In the genomic region with DNA sequence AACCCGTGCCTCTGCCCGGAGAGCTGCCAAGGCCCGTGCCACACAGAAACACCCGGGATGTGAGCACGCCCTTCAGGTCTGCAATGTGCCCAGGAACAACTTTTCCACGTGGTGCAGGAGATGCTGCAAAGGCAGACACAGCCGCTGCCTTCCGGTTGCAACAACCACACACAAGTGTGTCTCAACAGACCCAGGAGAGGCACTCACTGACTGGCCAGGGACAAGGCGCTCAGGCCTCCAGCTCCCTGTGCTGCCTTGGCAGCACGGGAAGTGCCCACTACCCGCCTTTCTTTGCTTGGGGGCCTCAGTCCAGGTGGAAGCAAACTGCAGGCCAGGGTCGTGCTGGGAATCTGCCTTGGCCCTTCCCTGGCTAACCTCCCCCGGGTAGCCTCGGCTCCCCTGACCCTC, we compare ENCODE assay signal across 8 mouse cellular contexts. TPM values are rescaled to one million over a fixed set of nuclear protein-coding genes. Genes with fewer than 3 reads are reported as not detected.
A peak's percentile ranks its signal among the peaks of the same experiment; 100 is the strongest.
DNase-seq lines count a peak whose midpoint lies in the region; ATAC-seq and TF ChIP-seq lines count a peak whose summit lies in the region.

No protein-coding gene starts in this region.

- H3K27ac ChIP-seq in heart, embryonic 16.5 days (ENCODE audit: low read length) = peak overlapping the region; percentile 63
- no peak overlapping the region; the same call in 1 of the 2 replicates for H3K27ac ChIP-seq in lung, embryonic 15.5 days
- no peak overlapping the region for H3K27ac ChIP-seq in neural tube, embryonic 14.5 days (ENCODE audit: low read depth, low read length)
- no peak overlapping the region for H3K27ac ChIP-seq in thymus, adult 2 months (ENCODE audit: control insufficient read depth, insufficient read depth, low read length)

- ATAC-seq in heart, embryonic 16.5 days (replicated peaks; ENCODE audit: extremely low read depth, insufficient read depth, low FRiP score) = no peak; the same call in 1 of the 2 replicates
- no peak for ATAC-seq in lung, embryonic 15.5 days (ENCODE audit: borderline replicate concordance, extremely low read depth, low FRiP score, low TSS enrichment)
- ATAC-seq in neural tube, embryonic 14.5 days (ENCODE audit: low read depth) = no peak; the same call in 1 of the 2 replicates

- peak overlapping the region; percentile 85 for H3K4me2 ChIP-seq in heart, embryonic 16.5 days (ENCODE audit: low read depth, low read length)
- peak overlapping the region; percentile 96 for H3K4me2 ChIP-seq in lung, embryonic 15.5 days
- peak overlapping the region; percentile 100 for H3K4me2 ChIP-seq in neural tube, embryonic 14.5 days (ENCODE audit: low read depth, low read length)

- no peak for TF ChIP-seq POLR2A in thymus, adult 2 months (IDR thresholded peaks at IDR 0.05; ENCODE audit: control insufficient read depth, extremely low read depth, insufficient read depth, low read length, poor library complexity)

- DNase-seq in 3134 (ENCODE audit: extremely low read depth, insufficient read length, low spot score) (peak; percentile 66), NIH3T3 (ENCODE audit: low read depth) (peak; percentile 57)
- DNase-seq in embryo, embryonic 11 days = peak; percentile 43
- peak; percentile 28 to 61 for DNase-seq in kidney, postnatal 25 days
- DNase-seq in thymus, adult 2 months = peak; percentile 52

- WGBS in heart, embryonic 16.5 days = under 1% methylated on average over 14 of the region's 14 CpGs
- WGBS in lung, embryonic 15.5 days = 0% methylated on average over 14 of the region's 14 CpGs
- WGBS in neural tube, embryonic 14.5 days = 0% methylated on average over 14 of the region's 14 CpGs
- WGBS in thymus, adult 2 months = under 1% methylated on average over 14 of the region's 14 CpGs

- H3K27me3 ChIP-seq in heart, embryonic 16.5 days (ENCODE audit: control insufficient read depth, insufficient read depth, low read length) = no peaks in the 10 kb centered on the region
- no peaks in the 10 kb centered on the region for H3K27me3 ChIP-seq in lung, embryonic 15.5 days
- no peaks in the 10 kb centered on the region for H3K27me3 ChIP-seq in neural tube, embryonic 14.5 days (ENCODE audit: control insufficient read depth, insufficient read depth, low read length)
- H3K27me3 ChIP-seq in thymus, adult 2 months (ENCODE audit: control insufficient read depth, insufficient read depth, low read length) = no peaks in the 10 kb centered on the region

- peak overlapping the region; percentile 97 for H3K4me3 ChIP-seq in heart, embryonic 16.5 days (ENCODE audit: low read length)
- peak overlapping the region; percentile 96 for H3K4me3 ChIP-seq in lung, embryonic 15.5 days
- H3K4me3 ChIP-seq in neural tube, embryonic 14.5 days (ENCODE audit: low read depth, low read length) = peak overlapping the region; percentile 87
- peak overlapping the region; percentile 85 for H3K4me3 ChIP-seq in thymus, adult 2 months (ENCODE audit: control insufficient read depth, insufficient read depth, low read length)

- peak overlapping the region; percentile 85 for H3K9ac ChIP-seq in heart, embryonic 16.5 days (ENCODE audit: low read length)
- peak overlapping the region; percentile 93 for H3K9ac ChIP-seq in lung, embryonic 15.5 days
- peak overlapping the region; percentile 82 for H3K9ac ChIP-seq in neural tube, embryonic 14.5 days (replicated peaks; ENCODE audit: low read depth, low read length)

- H3K4me1 ChIP-seq in heart, embryonic 16.5 days (ENCODE audit: control insufficient read depth, insufficient read depth, low read length) = peaks cover 25% of the 10 kb centered on the region
- H3K4me1 ChIP-seq in lung, embryonic 15.5 days = peaks cover 29% of the 10 kb centered on the region
- H3K4me1 ChIP-seq in neural tube, embryonic 14.5 days (ENCODE audit: control insufficient read depth, insufficient read depth, low read length) = peaks cover 28% of the 10 kb centered on the region
- peaks cover 7% of the 10 kb centered on the region for H3K4me1 ChIP-seq in thymus, adult 2 months (replicated peaks; ENCODE audit: control insufficient read depth, insufficient read depth, low read length)

- TF ChIP-seq CTCF in thymus, adult 2 months (IDR thresholded peaks at IDR 0.05; ENCODE audit: borderline replicate concordance, control insufficient read depth, extremely low read depth, insufficient read depth, low read length, poor library complexity) = no peak

- H3K9me3 ChIP-seq in heart, embryonic 16.5 days (replicated peaks; ENCODE audit: control insufficient read depth, low read length) = no peaks in the 10 kb centered on the region
- H3K9me3 ChIP-seq in lung, embryonic 15.5 days = no peaks in the 10 kb centered on the region
- H3K9me3 ChIP-seq in neural tube, embryonic 14.5 days (ENCODE audit: control insufficient read depth, low read length) = no peaks in the 10 kb centered on the region

- no peaks in the 10 kb centered on the region for H3K36me3 ChIP-seq in heart, embryonic 16.5 days (ENCODE audit: control insufficient read depth, insufficient read depth)
- no peaks in the 10 kb centered on the region for H3K36me3 ChIP-seq in lung, embryonic 15.5 days
- H3K36me3 ChIP-seq in neural tube, embryonic 14.5 days (ENCODE audit: control insufficient read depth, insufficient read depth, low read length) = no peaks in the 10 kb centered on the region
- no peaks in the 10 kb centered on the region for H3K36me3 ChIP-seq in thymus, adult 2 months (ENCODE audit: control insufficient read depth, insufficient read depth, low read length)

RNA-seq across cellular contexts. Expression of a gene that starts 1.3 kb away (rescaled TPM):
- polyA plus RNA-seq in heart, embryonic 16.5 days (2015; fragmentation: Nextera tagmentation; extraction: Ambion mirVana) = 6.1 and 7.2 TPM in 2 replicates
- 9.7 and 9.9 TPM in 2 replicates for polyA plus RNA-seq in lung, embryonic 15.5 days (2015; fragmentation: Nextera tagmentation; extraction: Ambion mirVana)
- 18.2 and 19.8 TPM in 2 replicates for polyA plus RNA-seq in neural tube, embryonic 14.5 days (2014; fragmentation: Nextera tagmentation; extraction: Ambion mirVana)
- 14.9 and 19.3 TPM in 2 replicates for polyA plus RNA-seq in thymus, adult 2 months (2012; rRNA removed)

RNA-seq across cellular contexts. Expression of a gene that starts 22.2 kb away (rescaled TPM):
- polyA plus RNA-seq in heart, embryonic 16.5 days (2015; fragmentation: Nextera tagmentation; extraction: Ambion mirVana) = 15.5 and 43.3 TPM in 2 replicates
- 18.4 TPM in 2 replicates for polyA plus RNA-seq in lung, embryonic 15.5 days (2015; fragmentation: Nextera tagmentation; extraction: Ambion mirVana)
- 5.0 and 10.5 TPM in 2 replicates for polyA plus RNA-seq in neural tube, embryonic 14.5 days (2014; fragmentation: Nextera tagmentation; extraction: Ambion mirVana)
- polyA plus RNA-seq in thymus, adult 2 months (2012; rRNA removed) = 3,486 and 3,839 TPM in 2 replicates

Comparison
In these comparisons a context has a peak if more than half of its experiments do, and no peak if none do; other contexts are left out.
1. RNA of a gene that starts 22.2 kb away (polyA plus RNA-seq): 3,486 to 3,839 TPM in thymus, adult 2 months; 15.5 to 43.3 TPM in heart, embryonic 16.5 days, 18.4 TPM in lung, embryonic 15.5 days and 5.0 to 10.5 TPM in neural tube, embryonic 14.5 days; every median in the first group is over 10 times any median in the second.
2. Peak in every context shown above with its lines, with median percentiles within 50 percentile points of each other: DNase-seq, H3K4me2 ChIP-seq, H3K4me3 ChIP-seq and H3K9ac ChIP-seq.